Mouse (Mus musculus) bone marrow macrophage, adult 2 months (primary cell): Measurements from ENCODE around the gene Acer2.

ENCODE experiments used
- CTCF ChIP-seq: IDR thresholded peaks from 2 replicates; pipeline ENCODE4 v1.5.1; 2012; ENCODE audit warnings: low read depth, mild to moderate bottlenecking, low read length, moderate library complexity
- POLR2A ChIP-seq: IDR thresholded peaks from 2 replicates; pipeline ENCODE4 v1.6.1; 2012; ENCODE audit warnings: mild to moderate bottlenecking, low read depth, low read length, borderline replicate concordance

DNA sequence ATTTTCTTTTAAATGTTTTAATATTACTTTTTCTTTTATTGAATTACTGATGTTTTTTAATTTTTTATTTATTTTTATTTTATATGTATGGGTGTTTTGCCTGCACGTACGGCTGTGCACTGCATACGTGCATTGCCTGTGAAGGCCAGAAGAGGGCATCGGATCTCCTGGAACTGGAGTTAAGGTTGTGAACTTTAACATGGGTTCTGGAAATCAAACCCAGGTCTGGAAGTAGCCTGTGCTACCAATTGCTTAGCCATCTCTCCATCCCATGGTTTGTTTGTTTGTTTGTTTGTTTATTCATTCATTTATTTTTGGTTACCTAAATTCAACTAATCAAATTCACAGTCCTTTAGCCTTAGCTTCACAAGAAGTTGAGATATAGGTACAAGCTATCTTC lies 10.7 kb downstream of the Acer2 start:
- TF ChIP-seq POLR2A (no peak), CTCF (peak; percentile 42)
